Mouse (Mus musculus) inflammation-experienced regulatory T-cells, adult 6 months (primary cell): ENCODE results near the gene Btg4. TPM values are rescaled to one million over a fixed set of nuclear protein-coding genes. Genes with fewer than 3 reads are reported as not detected.

Source experiments
- ATAC-seq: one replicate; pipeline ENCODE4 v1.8.0; 2017
- polyA plus RNA-seq, 3 experiments: library from polyadenylated mRNA; unstranded; fragments of 100-300 nt; shearing (Covaris generic); gene quantifications; one replicate each; pipeline ENCODE4 v1.2.1; 2017

Gene Btg4
- polyA plus RNA-seq, 3 experiments from 2014 or later, result 0.56 TPM; not detected in 2

DNA sequence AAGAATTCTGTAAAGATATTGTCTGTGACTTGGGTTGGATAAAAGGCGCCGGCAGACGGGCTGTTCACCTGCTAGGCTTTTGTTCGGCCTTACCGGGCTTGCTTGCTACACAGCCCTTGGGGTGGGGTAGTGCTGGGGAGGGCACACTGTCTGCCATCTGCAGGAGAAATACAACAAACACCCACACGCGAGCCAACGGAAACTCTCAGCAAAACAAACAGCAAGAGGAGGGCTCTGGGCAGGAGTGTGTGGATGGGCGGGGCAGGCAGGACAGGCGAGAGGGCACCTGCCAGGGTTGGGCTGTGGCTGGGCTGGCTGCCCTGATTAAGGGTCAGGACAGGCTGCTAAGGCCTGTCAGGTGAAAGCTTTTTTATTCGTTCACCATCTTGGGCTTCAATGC, 107.3 kb downstream of the Btg4 start:
- peak; percentile 17 for ATAC-seq

DNA sequence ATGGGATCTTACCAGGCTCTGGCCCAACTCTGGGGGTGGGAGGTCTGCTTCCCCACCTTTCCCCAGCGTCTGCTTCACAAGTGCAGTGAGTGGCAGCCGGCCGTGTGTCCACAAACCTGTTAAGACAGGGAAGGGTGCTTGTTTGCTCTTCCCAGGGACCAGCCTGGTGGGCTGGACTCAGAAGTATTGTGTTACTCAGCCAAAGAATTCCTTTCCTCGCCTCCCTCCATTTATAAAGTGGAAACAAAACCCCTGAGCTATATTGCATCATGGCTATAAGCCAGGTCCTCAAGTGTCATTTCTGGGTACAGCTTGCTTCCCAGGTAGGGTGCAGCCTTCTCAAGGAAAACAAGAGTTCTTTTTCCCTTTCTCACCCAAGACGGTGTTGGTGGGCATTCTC, 108.0 kb downstream of the Btg4 start:
- ATAC-seq, result no peak

DNA sequence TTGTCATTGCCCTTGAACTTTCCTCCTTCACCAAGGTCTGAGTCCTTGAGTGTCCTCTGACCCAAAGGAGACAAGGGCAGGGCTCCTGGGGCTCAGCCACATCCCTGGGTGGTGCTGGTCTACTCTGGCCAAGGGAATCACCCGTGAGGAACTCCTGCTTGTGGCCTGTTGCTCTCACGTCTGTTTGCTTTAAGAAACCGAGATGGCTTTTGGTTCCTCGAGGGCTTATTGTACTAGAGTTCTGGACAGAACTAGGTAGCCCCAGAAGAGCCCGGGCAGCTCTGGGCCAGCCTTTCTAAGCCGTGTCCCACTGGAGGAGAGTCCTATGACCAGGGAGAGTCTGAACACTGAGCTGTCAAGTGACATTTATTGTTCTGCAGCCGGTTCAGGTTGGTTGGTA, 108.4 kb downstream of the Btg4 start:
- ATAC-seq, result no peak

Other genes starting within 250 kb of the Btg4 start
- 10 to 100 TPM; 57.5 to 62.8 (median 59.3) TPM for gene Ppp2r1b, start 215.6 kb upstream of the Btg4 start, polyA plus RNA-seq
- 10 to 100 TPM; 14.7 to 30.3 (median 15.8) TPM for gene Sik2, start 51.8 kb upstream of the Btg4 start, polyA plus RNA-seq
- not detected for gene Layn, start 16.2 kb downstream of the Btg4 start, polyA plus RNA-seq
- not detected for gene 4833427G06Rik, start 41.2 kb downstream of the Btg4 start, polyA plus RNA-seq
- not detected for gene Gm32742, start 104.6 kb downstream of the Btg4 start, polyA plus RNA-seq
- gene Pou2af1, start 152.8 kb downstream of the Btg4 start, polyA plus RNA-seq, result 10 to 100 TPM in 2 of 3 experiments, 1 to 10 TPM in 1; 3.4 to 20.1 (median 11.6) TPM
- 1 to 10 TPM in 2 of 3 experiments, not detected in 1; 1.1 to 1.7 TPM for gene Colca2, start 217.7 kb downstream of the Btg4 start, polyA plus RNA-seq